Mouse (Mus musculus) large intestine, adult 2 months (tissue): ENCODE data around the gene Pex14. TPM values are rescaled to one million over a fixed set of nuclear protein-coding genes. Genes with fewer than 3 reads are reported as not detected.
"Not testable (repeated sequence)": the region's sequence is repeated elsewhere in the genome, so short reads cannot be mapped to it uniquely, and the experiment has no call there.

Source experiments
- DNase-seq: peaks from one replicate; pipeline ENCODE4 v3.0.0-alpha.2; 2012; ENCODE audit warnings: low read depth, low spot score
- WGBS: fragments of 180-500 bp; shearing (Covaris S2); methylation state at CpG from one replicate; pipeline ENCODE4 v1.1.7; 2018; 5-methylcytosine and 5-hydroxymethylcytosine counted together
- polyA plus RNA-seq: library from polyadenylated mRNA; depleted of rRNA; stranded (reverse); fragments of >200 nt; gene quantifications from 2 replicates; pipeline ENCODE4 v1.2.3, GENCODE M21; 2012

The Pex14 gene
- polyA plus RNA-seq, 1 experiment = 27.1 TPM

GRCm38 (mm10) chr4:149119978-149120562 lies 20.4 kb upstream of the Pex14 start:
- 82% methylated on average over 12 of the region's 12 CpGs for WGBS
- DNase-seq = not testable (repeated sequence)

GRCm38 (mm10) chr4:149103875-149104561 lies 4.3 kb upstream of the Pex14 start, which contains the start of gene Dffa:
Gene Dffa (plus strand): TSS chr4:149104146.
- peak; percentile 80 for DNase-seq
- WGBS = 2% methylated on average over 35 of the region's 35 CpGs

- WGBS = 84% methylated on average over 3 of the region's 3 CpGs
- DNase-seq = no peak
Measured at GRCm38 (mm10) chr4:149101456-149101855, 1.8 kb upstream of the Pex14 start.

GRCm38 (mm10) chr4:149100449-149100848 lies 773 bp upstream of the Pex14 start:
- WGBS = 85% methylated on average over 12 of the region's 12 CpGs
- not testable (repeated sequence) for DNase-seq

- WGBS = 4% methylated on average over 11 of the region's 11 CpGs
- DNase-seq = no peak
Measured at GRCm38 (mm10) chr4:149098571-149098970, 1.1 kb downstream of the Pex14 start.

DNA sequence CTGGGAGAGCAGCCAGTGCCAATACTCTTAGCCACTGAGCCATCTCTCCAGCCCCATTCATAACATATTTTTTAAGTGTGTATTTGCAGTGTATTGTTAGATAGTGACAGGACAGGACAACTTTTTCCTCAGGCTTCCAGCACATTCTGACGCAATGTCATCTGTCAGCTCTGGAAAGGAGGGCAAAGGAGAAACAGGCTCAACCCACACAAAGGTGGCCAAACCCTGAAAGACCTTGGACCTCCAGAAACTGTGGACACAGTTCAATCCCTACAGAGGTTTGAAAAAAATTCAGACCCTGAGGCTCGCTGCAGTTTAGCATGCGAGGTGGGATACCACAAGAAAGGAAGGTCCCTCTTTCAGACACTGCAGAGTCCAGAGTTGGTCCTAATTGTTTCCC lies 1.7 kb downstream of the Pex14 start:
- WGBS = 64% methylated on average over 3 of the region's 3 CpGs

GRCm38 (mm10) chr4:149091364-149091763 lies 8.3 kb downstream of the Pex14 start:
- no peak for DNase-seq
- WGBS = 73% methylated on average over 8 of the region's 8 CpGs

More for the DNA sequence above, 1.7 kb downstream of the Pex14 start:
- DNase-seq = no peak

- no peak for DNase-seq
- 80% methylated on average over 5 of the region's 5 CpGs for WGBS
Measured at GRCm38 (mm10) chr4:149085381-149085780, 14.3 kb downstream of the Pex14 start.

GRCm38 (mm10) chr4:149081528-149081927 lies 18.1 kb downstream of the Pex14 start:
- no peak for DNase-seq
- WGBS = 32% methylated on average over 17 of the region's 17 CpGs

GRCm38 (mm10) chr4:149080111-149080510 lies 19.6 kb downstream of the Pex14 start:
- 93% methylated on average over 8 of the region's 8 CpGs for WGBS
- DNase-seq = no peak

DNA sequence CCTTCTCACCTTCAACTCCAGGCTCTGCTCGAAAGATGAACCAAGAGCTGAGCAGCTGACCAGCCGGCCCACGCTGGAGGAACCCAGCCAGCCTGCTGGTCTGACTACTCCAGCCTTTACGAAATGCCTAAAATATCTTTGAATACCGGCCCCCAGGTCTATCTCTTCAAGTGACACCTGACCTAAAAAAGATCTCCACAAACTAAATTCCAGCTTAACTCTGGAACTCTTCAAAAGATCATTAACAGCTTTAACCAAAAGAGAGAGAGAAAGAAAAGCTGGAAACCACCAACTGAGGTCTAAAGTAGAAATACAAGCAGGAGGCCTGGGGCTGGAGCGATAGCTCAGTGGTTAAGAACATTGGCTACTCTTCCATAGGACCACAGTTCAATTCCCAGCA lies 20.0 kb downstream of the Pex14 start:
- DNase-seq = no peak
- WGBS = 92% methylated on average over 6 of the region's 6 CpGs

DNA sequence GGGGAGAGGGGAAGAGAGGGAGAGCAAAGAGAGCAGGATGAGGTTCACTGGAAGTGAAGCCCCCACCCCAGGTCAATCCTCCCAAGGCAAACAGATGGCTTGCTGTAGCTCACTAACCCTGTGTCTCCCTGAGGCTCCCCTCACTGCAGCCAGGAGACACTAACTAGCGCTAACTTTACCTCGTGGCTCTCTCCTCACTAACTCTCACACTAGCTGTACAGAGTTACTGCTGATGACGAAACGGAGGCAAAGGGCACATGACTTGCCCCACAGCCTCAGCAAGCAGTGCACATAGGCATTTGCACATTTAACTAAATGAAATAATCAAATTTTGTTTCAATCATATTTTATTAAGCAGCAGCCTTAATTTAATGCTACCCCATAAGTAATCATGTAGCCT lies 21.4 kb downstream of the Pex14 start:
- no peak for DNase-seq
- 28% methylated on average over 4 of the region's 4 CpGs for WGBS

- no peak for DNase-seq
- 20% methylated on average over 10 of the region's 10 CpGs for WGBS
Measured at GRCm38 (mm10) chr4:149075871-149076575, 23.7 kb downstream of the Pex14 start.

GRCm38 (mm10) chr4:149075073-149075472 lies 24.6 kb downstream of the Pex14 start:
- DNase-seq = no peak
- WGBS = 87% methylated on average over 13 of the region's 13 CpGs

DNA sequence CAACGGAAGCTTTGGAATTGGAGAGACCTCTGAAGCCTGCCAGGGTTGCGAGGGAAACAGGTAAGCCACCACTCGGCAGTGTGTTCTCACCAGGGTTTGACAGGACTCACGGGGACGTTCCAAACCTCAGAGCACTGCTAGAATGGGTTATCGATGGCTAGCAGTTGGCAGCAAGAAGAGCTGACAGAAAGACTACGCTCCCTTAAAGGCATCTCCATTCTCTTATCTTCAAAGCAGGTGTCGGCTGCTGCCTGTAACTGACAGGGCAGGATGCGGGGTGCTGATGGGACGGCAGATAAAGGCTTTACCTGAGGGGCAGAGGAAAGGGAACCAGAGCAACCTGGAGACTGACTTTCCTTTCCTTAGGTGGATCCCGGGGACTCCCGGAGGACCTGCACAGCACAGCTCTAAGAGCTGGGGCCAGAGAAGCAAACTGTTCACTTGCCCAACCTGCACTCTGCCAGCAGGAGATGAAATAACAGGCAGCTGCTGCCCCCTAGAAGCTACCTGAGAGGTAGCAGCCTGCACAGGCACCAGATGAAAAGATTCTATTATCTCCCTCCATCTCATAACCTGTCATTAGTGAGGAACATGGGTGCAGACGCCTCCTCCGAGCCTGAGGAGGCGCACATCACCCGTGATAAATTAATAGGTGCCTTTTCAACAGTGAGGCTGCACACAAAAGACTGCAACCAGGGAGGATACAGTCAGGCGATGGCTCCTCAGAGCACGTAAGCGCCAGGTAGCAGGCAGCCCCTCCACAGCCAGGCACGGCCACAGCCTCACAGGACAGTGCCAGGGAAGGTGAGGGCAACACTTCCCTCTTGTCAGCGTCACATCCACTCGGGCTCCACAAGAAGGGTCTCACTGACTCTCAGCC lies 32.8 kb downstream of the Pex14 start:
- 82% methylated on average over 22 of the region's 22 CpGs for WGBS
- no peak for DNase-seq

DNA sequence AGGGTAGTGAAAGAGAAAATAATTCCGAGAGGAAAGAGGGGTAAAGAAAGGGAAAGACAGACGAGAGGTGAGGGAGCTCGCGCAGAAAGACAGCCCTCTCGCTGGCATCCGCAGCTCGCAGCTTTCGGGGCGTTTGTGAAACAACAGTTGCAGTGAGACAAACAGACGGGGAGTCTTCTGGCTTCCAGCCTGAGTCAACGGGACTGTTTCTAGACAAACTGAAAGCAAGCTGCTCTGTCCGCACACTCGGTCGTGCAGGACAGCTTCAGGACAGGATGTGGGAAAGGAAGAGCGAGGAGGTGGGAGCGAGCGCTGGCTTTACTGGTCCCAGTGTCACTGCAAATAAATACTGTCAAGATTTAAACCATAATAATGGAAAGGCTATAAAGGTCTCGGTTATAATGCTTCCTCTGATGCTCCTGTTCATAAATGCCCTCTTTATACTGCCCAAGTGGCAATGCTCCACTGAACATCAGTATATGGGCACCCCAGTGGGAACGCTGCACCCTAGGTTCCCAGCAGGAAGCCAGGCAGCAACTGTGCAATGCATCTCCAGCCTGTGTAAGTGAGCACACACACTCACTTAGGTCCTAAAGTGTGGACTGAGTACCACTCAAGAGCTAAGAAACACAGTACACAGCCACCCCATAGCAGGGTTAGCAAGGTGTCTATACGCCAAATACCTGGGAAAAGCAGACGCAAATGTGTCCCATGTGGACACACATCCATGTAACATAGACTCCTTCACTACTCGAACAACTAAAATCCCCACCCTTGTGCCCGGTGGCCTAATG lies 35.4 kb downstream of the Pex14 start:
- DNase-seq = no peak
- WGBS = 70% methylated on average over 23 of the region's 23 CpGs

DNA sequence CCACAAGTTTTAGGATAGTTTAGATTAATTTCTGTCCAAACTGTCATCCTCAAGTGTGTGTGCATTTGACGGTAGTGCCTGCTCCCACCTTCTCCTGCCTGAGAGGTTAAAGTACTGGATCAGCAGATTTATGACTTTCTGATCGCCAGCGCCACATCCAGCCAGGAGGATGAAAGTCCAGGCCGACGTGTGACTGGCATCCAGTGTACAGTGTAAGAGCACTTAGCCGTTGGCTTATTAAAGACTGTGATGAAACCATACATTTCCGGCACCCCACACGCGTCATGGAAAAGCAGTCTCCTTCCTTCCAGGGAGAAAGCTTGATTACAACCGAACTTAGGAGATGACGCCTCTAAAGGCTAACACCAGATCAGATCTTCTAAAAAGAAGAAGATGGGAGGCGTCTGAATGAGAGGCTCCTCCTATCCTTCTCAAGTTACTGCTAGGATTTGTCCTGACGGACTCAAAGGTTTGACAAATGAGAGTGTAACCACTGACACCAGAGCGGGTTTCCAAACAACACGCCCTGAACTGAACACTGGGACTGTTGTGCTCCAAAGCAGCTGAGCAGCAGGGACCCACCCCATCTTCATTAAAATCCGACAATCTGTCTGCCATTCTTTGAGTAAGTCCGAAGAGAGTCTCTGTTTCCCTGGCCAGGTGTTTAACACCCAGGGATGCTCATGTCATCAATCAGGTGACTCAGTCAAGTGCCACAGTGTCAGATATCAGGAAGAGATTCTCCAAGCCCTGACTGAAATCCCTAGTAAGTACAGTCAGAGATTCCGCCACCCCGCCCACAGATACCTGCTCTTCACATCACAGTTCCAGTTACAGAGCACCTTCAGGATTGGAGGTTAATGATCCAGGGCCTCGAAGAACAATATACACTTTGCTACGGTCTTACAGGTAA lies 37.0 kb downstream of the Pex14 start:
- no peak for DNase-seq
- WGBS = 35% methylated on average over 21 of the region's 21 CpGs

- 88% methylated on average over 13 of the region's 13 CpGs for WGBS
- DNase-seq = no peak
Measured at GRCm38 (mm10) chr4:149061432-149061718, 38.3 kb downstream of the Pex14 start.
